Mouse (Mus musculus) limb, embryonic 11.5 days (tissue): ENCODE data around the gene Mier1. TPM values are rescaled to one million over a fixed set of nuclear protein-coding genes. Genes with fewer than 3 reads are reported as not detected.

Source experiments
- ATAC-seq: fragments of 200-750 bp; cut with Nextera tagmentation; 2 replicates; pipeline ENCODE4 v1.8.0; 2017; ENCODE audit warnings: low read depth; ENCODE audit not compliant: insufficient number of reproducible peaks, low FRiP score, low TSS enrichment
- DNase-seq: peaks from one replicate; pipeline ENCODE4 v3.0.0-alpha.2; 2015; ENCODE audit warnings: low spot score
- H3K27ac ChIP-seq: fragments of 300-500 bp; sonication (generic); replicated peaks from 2 replicates; pipeline ENCODE4 v1.5.1; 2014; ENCODE audit warnings: low read depth, mild to moderate bottlenecking, low read length
- H3K27me3 ChIP-seq: fragments of 300-500 bp; sonication (generic); 2 replicates; pipeline ENCODE4 v1.6.1; 2014; ENCODE audit warnings: mild to moderate bottlenecking, low read length, mixed read lengths; ENCODE audit not compliant: control insufficient read depth, insufficient read depth
- H3K36me3 ChIP-seq: fragments of 300-500 bp; sonication (generic); 2 replicates; pipeline ENCODE4 v1.6.1; 2014; ENCODE audit warnings: mild to moderate bottlenecking, low read length, moderate library complexity, mixed read lengths; ENCODE audit not compliant: control insufficient read depth, insufficient read depth
- H3K4me1 ChIP-seq: fragments of 300-500 bp; sonication (generic); 2 replicates; pipeline ENCODE4 v1.6.1; 2014; ENCODE audit warnings: low read length, mixed read lengths; ENCODE audit not compliant: control insufficient read depth, insufficient read depth
- H3K4me2 ChIP-seq: fragments of 300-500 bp; sonication (generic); 2 replicates; pipeline ENCODE4 v1.6.1; 2014; ENCODE audit warnings: low read depth, mild to moderate bottlenecking, moderate library complexity; ENCODE audit not compliant: severe bottlenecking
- H3K4me3 ChIP-seq: fragments of 300-500 bp; sonication (generic); 2 replicates; pipeline ENCODE4 v1.5.1; 2014; ENCODE audit warnings: low read depth, low read length
- H3K9ac ChIP-seq: fragments of 300-500 bp; sonication (generic); 2 replicates; pipeline ENCODE4 v1.6.1; 2014; ENCODE audit warnings: mild to moderate bottlenecking, low read length
- H3K9me3 ChIP-seq: fragments of 300-500 bp; sonication (generic); 2 replicates; pipeline ENCODE4 v1.6.1; 2016; ENCODE audit warnings: low read length; ENCODE audit not compliant: control insufficient read depth
- WGBS: fragments of 180-500 bp; shearing (Covaris S2); extraction: QIAGEN DNeasy Blood & Tissue Kit; methylation state at CpG from one replicate; pipeline ENCODE4 v1.1.7; 2014; 5-methylcytosine and 5-hydroxymethylcytosine counted together
- polyA plus RNA-seq: library from polyadenylated mRNA; unstranded; fragments of >200 nt; fragmentation: Nextera tagmentation; extraction: Ambion mirVana; gene quantifications from 2 replicates; pipeline ENCODE4 v1.2.1, GENCODE M21; 2014

Mier1 gene
- polyA plus RNA-seq, 1 experiment from 2014 or later: 46.3 TPM

- DNase-seq (no peak), ATAC-seq (no peak)
- H3K9ac ChIP-seq: no peak overlapping the region
- no peaks in the 10 kb centered on the region; the same call in 1 of the 2 replicates for H3K36me3 ChIP-seq
- H3K27me3 ChIP-seq: no peaks in the 10 kb centered on the region
- H3K4me3 ChIP-seq: no peak overlapping the region
- WGBS: 45% methylated on average over 4 of the region's 4 CpGs
- no peak overlapping the region for H3K4me2 ChIP-seq
- no peaks in the 10 kb centered on the region for H3K4me1 ChIP-seq
- H3K27ac ChIP-seq: no peak overlapping the region
- no peaks in the 10 kb centered on the region for H3K9me3 ChIP-seq
Observed at GRCm38 (mm10) chr4:103199086-103199485, 84.9 kb downstream of the Mier1 start.

DNA sequence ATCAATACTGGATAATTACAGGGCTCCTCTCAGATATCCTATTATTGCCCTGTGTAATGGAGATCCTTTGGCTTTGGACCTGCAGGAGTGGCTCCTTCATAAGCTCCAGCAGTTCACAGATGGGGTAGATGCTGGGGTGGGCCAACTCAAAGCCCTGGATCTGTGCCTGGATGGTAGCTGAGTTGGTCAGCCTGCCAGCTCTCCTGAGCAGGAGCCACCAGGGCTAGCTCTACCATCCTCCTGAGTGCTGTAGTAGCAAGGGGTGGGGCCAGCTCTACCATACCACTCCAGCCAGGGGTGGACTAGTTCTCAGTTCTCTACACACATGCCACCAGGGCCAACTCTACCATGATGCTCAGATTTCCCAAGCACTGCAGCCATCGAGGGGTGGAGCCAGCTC lies 85.9 kb downstream of the Mier1 start:
- H3K27ac ChIP-seq: no peak overlapping the region
- H3K9me3 ChIP-seq: no peaks in the 10 kb centered on the region
- 90% methylated on average over 1 of the region's 1 CpGs for WGBS
- ATAC-seq: no peak
- no peaks in the 10 kb centered on the region for H3K27me3 ChIP-seq
- no peaks in the 10 kb centered on the region for H3K4me1 ChIP-seq
- no peak overlapping the region for H3K4me2 ChIP-seq
- H3K4me3 ChIP-seq: no peak overlapping the region
- peaks cover 2% of the 10 kb centered on the region; the same call in 1 of the 2 replicates for H3K36me3 ChIP-seq
- DNase-seq: no peak
- no peak overlapping the region for H3K9ac ChIP-seq

DNA sequence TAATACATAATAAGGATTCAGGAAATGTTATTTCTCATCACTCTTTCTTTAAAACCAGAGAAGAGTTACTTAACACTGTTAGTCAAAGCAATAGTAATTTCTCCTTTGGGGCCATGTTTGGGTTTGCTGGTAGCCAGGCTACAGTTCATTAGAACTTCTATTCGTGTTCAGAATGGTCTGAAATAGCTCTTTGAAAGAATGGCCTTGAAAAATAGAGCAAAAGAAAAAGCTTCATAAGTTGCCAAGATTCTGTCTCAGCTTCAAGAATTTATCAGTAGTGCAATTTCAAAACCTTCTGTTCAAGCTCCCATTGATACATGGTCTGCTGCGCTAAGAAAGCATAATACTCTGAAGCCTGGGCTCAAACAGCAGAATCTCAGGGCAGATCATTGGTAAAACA lies 89.5 kb downstream of the Mier1 start:
- Histone ChIP-seq H3K36me3 (peaks cover 6% of the 10 kb centered on the region; the same call in 1 of the 2 replicates), H3K4me3 (no peak overlapping the region), H3K27me3 (no peaks in the 10 kb centered on the region), H3K9me3 (no peaks in the 10 kb centered on the region), H3K9ac (no peak overlapping the region), H3K27ac (no peak overlapping the region), H3K4me1 (no peaks in the 10 kb centered on the region), H3K4me2 (no peak overlapping the region)
- ATAC-seq (no peak), DNase-seq (no peak)
- WGBS: 91% methylated on average over 2 of the region's 2 CpGs

- H3K9ac ChIP-seq: no peak overlapping the region
- WGBS: 91% methylated on average over 1 of the region's 1 CpGs
Observed at GRCm38 (mm10) chr4:103208553-103208952, 94.4 kb downstream of the Mier1 start.

GRCm38 (mm10) chr4:103213859-103214497 lies 99.8 kb downstream of the Mier1 start:
- Histone ChIP-seq H3K36me3 (no peaks in the 10 kb centered on the region), H3K27ac (peak overlapping the region; percentile 98), H3K4me3 (peak overlapping the region; percentile 86), H3K9ac (peak overlapping the region; percentile 97), H3K4me1 (peaks cover 9% of the 10 kb centered on the region; the same call in 1 of the 2 replicates), H3K27me3 (no peaks in the 10 kb centered on the region), H3K9me3 (no peaks in the 10 kb centered on the region), H3K4me2 (peak overlapping the region; percentile 85)
- ATAC-seq: no peak
- peak; percentile 43 for DNase-seq
- WGBS: 5% methylated on average over 30 of the region's 30 CpGs

More at GRCm38 (mm10) chr4:103208553-103208952, 94.4 kb downstream of the Mier1 start:
- ATAC-seq (no peak), DNase-seq (no peak)
- Histone ChIP-seq H3K4me3 (no peak overlapping the region), H3K4me2 (no peak overlapping the region), H3K36me3 (peaks cover 6% of the 10 kb centered on the region; the same call in 1 of the 2 replicates), H3K27me3 (no peaks in the 10 kb centered on the region), H3K4me1 (no peaks in the 10 kb centered on the region), H3K9me3 (no peaks in the 10 kb centered on the region), H3K27ac (no peak overlapping the region)

DNA sequence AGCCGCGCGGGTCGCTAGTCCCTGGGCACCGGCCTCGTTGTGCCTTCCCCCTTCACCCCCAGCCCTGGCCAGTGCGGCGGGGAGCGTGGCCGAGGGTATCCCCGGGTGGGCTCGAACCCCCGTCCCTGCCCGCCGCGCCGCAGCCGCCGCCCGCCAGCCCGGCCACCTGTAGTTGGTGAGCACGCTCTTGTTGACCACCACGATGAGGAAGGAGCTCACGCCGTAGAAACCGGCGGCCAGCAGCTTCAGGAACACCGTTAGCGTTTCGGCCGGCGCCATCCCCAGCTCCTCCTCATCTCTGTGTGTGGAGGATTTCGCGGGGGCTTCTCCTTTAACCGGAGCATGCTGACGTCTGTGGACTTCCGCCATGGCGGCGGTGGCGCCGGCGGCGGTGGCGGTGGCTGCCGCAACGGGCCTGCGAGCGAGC lies 100.3 kb downstream of the Mier1 start:
- peak overlapping the region; percentile 98 for H3K27ac ChIP-seq
- under 1% methylated on average over 44 of the region's 48 CpGs for WGBS
- peak overlapping the region; percentile 86 for H3K4me3 ChIP-seq
- peak overlapping the region; percentile 97 for H3K9ac ChIP-seq
- ATAC-seq (peak; percentile 51), DNase-seq (peak; percentile 79)
- H3K4me1 ChIP-seq: peaks cover 9% of the 10 kb centered on the region; the same call in 1 of the 2 replicates
- no peaks in the 10 kb centered on the region for H3K36me3 ChIP-seq
- H3K27me3 ChIP-seq: no peaks in the 10 kb centered on the region
- no peaks in the 10 kb centered on the region for H3K9me3 ChIP-seq
- peak overlapping the region; percentile 85 for H3K4me2 ChIP-seq

Other genes starting within 250 kb of the Mier1 start
- gene Tctex1d1, start 135.8 kb upstream of the Mier1 start, polyA plus RNA-seq: 0.14 and 0.37 TPM in 2 replicates
- 0.27 TPM in 1 of 2 replicates, not detected in the other for gene Insl5, start 87.5 kb upstream of the Mier1 start, polyA plus RNA-seq
- 4.0 and 4.7 TPM in 2 replicates for gene Wdr78, start 165 bp downstream of the Mier1 start, polyA plus RNA-seq
- 11.3 and 11.6 TPM in 2 replicates for gene Slc35d1, start 100.8 kb downstream of the Mier1 start, polyA plus RNA-seq
- gene 4921539E11Rik, start 176.5 kb downstream of the Mier1 start, polyA plus RNA-seq: not detected in 2 replicates
- gene Oma1, start 199.4 kb downstream of the Mier1 start, polyA plus RNA-seq: 16.9 and 17.9 TPM in 2 replicates